Mouse (Mus musculus): Measurements from ENCODE around the gene Tmem97. TPM values are rescaled to one million over a fixed set of nuclear protein-coding genes. Genes with fewer than 3 reads are reported as not detected.

The Tmem97 gene
- total RNA-seq, 4 experiments from 2014 or later: 12.9 to 16.4 (median 15.1) TPM

DNA sequence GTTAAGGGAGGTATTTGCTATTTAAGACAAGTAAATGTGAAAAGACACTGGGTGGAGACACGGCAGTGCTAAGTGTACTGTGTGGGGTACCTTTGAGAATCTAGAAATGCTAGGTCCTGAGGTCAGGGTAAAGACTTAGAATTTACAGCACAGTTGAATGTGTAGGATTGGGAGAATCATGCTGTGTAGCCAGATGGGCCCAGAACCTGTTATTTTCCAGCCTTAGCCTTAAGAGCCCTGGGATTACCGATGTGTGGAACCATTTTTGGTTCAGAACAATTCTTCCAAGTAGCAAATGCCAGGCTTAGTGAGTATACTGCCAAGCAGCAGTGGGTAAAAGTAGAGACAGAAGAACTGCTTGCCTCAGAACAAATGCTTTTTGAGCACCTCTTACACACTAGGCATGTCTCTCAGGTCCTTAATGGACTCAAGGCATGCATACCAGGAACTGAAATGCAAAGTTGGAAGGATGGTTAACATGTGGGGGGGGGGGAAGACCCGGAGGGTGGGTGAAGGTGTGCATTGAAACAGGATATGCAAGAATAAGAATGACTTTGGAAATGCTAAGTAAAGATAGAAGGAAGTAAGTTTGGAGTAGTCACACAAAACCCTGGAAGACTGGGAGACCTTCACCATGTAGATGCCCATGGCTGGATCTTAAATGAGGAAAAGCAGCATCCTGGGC lies 37.3 kb downstream of the Tmem97 start:
- no peak for DNase-seq (ENCODE audit: low spot score in 2 of 2)

DNA sequence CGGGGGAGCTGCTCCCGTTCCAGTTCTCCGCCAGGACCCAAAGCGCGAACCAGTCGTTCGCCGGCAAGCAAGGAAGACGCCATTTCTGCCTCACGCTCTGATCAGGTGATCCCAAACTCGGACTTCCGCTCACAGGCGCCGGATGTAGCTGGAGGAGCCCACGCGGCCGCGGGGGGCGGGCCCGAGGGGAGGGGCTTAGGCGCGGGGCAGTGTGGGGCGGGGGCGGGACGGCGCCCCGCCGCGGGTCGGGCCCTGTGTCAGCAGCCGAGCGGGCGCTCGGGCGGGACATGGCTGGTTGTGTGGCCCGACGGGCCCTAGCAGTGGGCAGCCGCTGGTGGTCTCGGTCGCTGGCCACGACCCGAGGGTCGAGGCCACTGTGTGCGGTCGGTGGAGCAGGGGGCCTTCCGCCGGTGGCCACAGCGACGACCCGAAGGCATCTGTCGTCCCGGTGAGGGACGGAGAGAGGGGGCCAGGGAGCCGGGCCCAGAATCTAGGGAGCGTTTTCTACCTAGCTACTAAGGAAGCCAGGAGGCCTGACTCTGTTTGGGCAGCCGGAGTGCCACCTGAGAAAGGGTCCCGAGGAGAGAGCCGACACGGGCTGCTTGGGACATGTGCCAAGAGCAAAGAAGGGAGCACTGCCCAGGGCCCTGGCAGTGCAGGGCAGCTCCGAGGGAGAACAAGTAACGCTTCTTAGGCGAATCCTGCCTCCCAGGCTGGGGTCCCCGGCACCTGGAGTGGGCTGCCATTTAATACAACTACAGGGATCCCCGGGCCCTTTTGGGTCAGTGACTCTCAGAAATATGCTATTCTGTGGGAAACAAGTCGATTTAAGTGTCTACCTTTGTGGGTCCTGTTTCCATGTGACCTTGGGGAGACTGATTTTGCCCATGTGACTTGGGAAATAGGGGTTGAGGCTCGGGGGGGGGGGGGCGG lies 38.3 kb downstream of the Tmem97 start, which contains the start of the genes Tmem199 and Poldip2:
Gene Tmem199 (minus strand): TSS at position 148 of the 933 bp plus-strand sequence.
Gene Poldip2 (plus strand): TSS at position 169 of the 933 bp plus-strand sequence.
- peak; percentile 81 to 85 for DNase-seq (ENCODE audit: low spot score in 2 of 2)

DNA sequence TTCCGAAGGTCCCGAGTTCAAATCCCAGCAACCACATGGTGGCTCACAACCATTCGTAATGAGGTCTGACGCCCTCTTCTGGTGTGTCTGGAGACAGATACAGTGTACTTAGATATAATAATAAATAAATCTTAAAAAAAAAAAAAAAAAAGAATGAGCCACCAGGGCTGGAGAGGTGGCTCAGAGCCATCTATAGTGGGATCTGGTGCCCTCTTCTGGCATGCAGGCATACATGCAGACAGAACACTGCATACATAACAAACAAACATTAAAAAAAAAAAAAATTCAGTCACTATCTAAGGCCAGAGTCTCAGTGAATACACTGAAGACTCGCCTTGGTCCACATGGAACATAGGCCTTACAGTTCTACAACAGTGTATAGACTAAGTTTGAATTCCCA lies 41.4 kb downstream of the Tmem97 start:
- no peak for DNase-seq (ENCODE audit: low spot score in 2 of 2)

DNA sequence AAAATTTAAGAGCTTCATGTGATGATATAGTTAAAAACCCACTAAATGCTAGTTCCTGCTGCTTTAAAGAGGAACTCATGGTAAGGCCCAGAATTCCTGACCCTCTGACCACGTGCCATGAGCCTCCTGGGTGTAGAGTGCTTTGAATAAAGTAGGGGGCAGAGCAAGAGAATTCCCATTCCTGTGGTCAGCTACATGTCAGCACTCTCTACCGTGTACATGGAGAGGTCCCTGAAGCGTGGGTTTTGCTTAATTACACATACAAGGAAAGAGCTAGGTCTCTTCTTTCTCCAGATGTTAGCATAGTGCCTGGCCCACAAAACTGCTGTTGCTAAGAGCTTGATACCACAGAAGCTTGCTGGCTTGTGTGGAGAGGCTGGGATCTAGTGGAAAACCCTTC lies 45.1 kb downstream of the Tmem97 start:
- DNase-seq (ENCODE audit: low spot score in 2 of 2): no peak

DNA sequence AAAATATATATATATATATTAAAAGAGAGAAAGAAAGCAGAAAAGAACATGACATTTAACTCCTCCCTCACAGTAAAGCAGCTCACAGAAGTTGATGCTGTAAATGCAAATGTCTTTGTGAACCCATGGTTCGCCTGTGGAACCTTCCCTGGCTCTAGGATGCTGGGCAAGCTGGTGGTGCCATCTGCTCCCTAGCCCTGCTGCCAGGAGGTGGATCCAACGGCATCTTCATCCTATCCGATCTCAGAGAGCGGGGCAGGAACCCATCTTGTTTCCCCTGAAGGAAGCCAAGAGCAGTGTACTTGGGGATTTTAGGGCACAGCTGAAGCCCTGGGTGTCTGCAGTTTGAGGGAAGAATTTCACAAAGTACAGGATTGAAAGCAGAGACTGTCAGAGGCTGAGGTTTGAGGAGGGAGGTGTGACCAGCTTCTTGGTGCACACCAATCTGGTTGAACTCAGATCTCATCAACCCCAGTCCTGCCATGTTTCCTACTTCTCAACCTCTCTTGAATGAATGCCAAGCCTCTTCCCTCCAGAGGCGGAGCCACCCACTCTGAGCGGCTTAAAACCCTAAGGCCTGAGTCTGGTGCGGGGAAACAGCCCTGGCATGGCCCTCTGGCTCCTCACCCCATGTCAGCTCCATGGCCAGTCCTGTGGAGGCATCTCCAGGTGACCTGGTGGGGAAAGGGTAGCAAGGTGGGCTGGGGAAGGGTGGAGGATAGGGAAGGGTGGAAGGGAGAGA lies 47.5 kb downstream of the Tmem97 start, which contains the start of gene Sebox:
Gene Sebox (plus strand): TSS at position 539 of the 742 bp plus-strand sequence.
- peak; percentile 56 to 62 for DNase-seq (ENCODE audit: low spot score in 2 of 2)

DNA sequence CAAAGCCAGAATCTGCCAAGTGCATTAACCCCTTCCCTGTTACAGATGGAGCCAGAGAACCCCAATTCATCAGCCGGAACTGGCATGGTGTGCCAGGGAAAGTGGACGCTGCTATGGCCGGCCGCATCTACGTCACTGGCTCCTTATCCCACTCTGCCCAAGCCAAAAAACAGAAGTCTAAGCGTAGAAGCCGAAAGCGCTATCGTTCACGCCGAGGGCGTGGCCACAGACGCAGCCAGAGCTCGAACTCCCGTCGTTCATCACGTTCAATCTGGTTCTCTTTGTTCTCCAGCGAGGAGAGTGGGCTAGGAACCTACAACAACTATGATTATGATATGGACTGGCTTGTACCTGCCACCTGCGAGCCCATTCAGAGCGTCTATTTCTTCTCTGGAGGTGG lies 49.0 kb downstream of the Tmem97 start:
- no peak for DNase-seq (ENCODE audit: low spot score in 2 of 2)

DNA sequence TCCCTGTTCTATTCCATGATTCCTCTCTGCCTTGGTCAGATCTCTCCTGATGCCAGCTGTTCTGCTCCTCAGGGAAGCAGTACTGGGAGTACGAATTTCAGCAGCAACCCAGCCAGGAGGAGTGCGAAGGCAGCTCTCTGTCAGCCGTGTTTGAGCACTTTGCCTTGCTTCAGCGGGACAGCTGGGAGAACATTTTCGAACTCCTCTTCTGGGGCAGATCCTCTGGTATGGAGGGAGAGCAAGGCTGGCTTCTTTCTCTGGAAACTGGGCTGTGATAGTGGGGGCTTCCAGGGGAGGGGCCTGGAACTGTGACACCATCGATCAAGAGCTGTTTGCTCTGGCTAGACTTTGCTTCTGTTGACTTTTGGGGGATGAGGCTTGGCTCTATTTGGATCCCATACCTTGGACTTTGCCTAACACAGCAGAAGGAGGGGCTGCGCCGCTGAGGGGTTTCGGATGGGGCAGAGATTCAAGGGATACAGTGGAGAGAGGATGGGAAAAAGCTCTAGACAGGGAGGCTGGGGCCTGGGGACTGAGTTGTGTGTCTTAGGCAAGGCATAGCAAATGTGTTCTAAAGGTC lies 49.9 kb downstream of the Tmem97 start:
- no peak for DNase-seq (ENCODE audit: low spot score in 2 of 2)

DNA sequence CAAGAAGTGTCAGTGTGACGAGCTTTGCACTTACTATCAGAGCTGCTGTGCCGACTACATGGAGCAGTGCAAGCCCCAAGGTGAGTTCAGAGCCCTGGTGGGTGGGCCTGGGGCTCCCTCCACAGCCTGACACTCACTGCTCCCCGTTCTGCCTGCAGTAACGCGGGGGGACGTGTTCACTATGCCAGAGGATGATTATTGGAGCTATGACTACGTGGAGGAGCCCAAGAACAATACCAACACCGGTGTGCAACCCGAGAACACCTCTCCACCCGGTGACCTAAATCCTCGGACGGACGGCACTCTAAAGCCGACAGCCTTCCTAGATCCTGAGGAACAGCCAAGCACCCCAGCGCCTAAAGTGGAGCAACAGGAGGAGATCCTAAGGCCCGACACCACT lies 51.0 kb downstream of the Tmem97 start:
- no peak for DNase-seq (ENCODE audit: low spot score in 2 of 2)

DNA sequence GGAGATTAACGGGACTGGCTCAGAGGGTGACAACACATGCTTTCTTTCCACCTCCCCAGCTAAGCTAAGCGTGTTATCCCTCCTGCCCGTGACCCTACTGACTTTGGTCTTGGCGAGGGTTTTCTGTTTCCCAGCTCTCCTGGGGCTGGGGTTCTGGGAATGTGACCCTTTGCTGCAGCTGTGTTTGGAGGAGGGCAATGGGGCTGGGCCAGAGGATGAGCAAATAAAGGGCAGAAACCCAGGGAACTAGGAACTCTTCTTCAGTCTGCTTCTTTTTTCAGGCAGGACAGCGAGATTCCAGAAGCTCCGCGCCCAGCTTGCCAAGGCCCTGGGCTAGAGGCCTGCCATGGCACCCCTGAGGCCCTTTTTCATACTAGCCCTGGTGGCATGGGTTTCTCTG lies 51.6 kb downstream of the Tmem97 start, which contains the start of gene Vtn:
Gene Vtn (plus strand): TSS at position 88 of the 400 bp plus-strand sequence.
- DNase-seq (ENCODE audit: low spot score in 2 of 2): no peak

DNA sequence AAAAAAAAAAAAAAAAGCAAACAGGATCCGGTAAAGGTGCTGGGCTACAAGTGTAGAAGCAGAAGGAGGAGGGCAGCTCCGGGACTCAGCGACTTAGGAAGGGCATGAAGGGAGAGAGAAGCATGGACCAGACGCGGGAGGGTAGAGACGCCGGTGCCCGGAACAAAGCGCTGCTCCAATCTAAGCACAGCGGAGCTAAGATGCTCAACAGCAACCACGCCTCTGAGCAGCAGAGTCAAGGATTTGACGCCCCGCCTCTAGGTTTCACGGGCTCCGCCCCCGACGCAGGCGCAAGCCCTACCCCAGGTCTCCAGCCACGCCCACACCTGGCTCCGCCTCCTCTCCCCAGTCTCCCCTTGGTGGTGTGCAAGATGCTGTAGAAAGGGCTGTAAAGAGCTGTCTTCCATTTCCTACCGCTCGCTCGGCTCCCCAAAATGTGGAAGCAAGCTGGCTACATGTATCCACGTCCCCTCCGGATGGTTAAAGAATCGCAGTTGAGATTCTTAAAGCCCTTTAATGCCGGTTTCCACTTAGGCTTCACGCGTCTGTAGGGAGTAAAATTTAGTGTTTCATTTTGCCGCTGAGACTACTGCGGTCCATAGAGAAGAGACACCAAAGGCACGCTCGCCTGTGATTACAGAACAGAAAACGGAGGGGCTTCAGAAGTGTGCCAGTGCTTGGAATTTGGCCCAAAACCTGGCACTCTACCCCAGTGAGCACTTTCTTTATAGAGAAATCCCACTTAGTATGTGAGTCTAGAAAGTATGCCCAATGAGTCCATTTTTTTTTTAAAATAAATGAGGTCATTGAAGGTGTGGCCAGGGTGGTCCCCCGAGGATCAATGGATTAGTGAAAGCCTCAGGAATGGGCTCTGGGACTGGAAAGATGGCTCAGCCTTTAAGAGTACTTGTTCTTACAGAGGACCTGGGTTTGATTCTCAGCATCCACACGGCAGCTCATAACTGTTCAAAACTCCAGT lies 52.7 kb downstream of the Tmem97 start, which contains the start of gene Sarm1:
Gene Sarm1 (minus strand): TSS at position 211 of the 979 bp plus-strand sequence.
- peak; percentile 93 to 94 for DNase-seq (ENCODE audit: low spot score in 2 of 2)

DNA sequence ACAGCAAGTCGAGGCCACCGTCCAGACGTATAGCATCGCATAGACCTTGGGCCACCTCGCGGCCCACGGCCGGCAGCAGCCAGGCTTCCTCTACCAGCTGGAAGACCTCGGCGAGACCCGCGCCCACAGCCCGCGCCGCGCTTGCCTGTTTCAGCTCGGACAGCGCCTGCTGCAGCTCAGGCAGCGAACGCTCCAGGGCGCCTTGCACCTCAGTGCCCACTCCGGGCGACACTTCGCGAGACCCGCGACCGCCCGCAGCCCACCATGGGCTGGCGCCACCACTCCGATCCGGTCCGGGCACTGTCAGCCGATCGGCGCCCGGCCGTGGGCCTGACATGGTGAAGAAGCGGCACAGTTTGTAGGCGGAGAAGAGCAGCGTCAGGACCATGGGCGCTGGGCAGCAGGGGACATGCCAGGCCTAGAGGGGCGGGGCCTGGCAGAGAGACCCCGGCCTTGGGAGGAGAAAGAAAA lies 53.5 kb downstream of the Tmem97 start:
- peak in 1 of 2 experiments; percentile 35 for DNase-seq (ENCODE audit: low spot score in 2 of 2)

DNA sequence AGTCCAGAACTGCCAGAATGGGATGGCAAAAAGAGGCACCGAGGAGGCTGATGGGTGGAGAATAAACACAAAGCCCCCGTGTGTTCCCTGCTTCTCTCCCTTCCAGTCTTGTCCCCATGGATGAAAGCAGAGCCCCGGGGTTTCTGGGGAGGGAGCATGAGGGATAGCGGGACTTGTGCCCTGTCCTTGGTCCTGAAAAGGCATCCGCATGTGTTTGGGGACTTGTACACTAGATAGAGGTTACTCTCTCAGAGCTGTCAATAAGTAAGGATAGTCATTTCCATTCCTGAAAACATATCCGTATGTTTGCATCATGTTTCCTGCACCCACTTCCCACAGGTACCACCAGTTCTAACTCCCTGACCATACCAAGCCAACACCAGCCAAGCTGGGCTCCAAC lies 54.7 kb downstream of the Tmem97 start:
- DNase-seq (ENCODE audit: low spot score in 2 of 2): no peak

Other genes with a start within 250 kb of the Tmem97 start
- gene Spag5, start 249.2 kb downstream of the Tmem97 start, total RNA-seq (2022): 1 to 10 TPM; 5.8 to 9.4 (median 7.1) TPM
- 1,000 to 10,000 TPM in 1 of 4 experiments, 100 to 1,000 TPM in 3; 734 to 1,027 (median 804) TPM for gene Aldoc, start 227.8 kb downstream of the Tmem97 start, total RNA-seq (2022)
- gene Pigs, start 222.4 kb downstream of the Tmem97 start, total RNA-seq (2022): 10 to 100 TPM; 58.9 to 64.6 (median 62.2) TPM
- 10 to 100 TPM; 30.9 to 37.3 (median 34.9) TPM for gene Unc119, start 207.3 kb downstream of the Tmem97 start, total RNA-seq (2022)
- under 1 TPM in 1 of 4 experiments, not detected in 3; 0.10 TPM for gene Foxn1, start 164.2 kb downstream of the Tmem97 start, total RNA-seq (2022)
- gene Slc13a2, start 128.6 kb downstream of the Tmem97 start, total RNA-seq (2022): not detected
- 10 to 100 TPM in 3 of 4 experiments, 1 to 10 TPM in 1; 8.1 to 16.1 (median 11.1) TPM for gene Slc46a1, start 85.1 kb downstream of the Tmem97 start, total RNA-seq (2022)
- 10 to 100 TPM; 32.9 to 40.8 (median 37.7) TPM for gene Sarm1, start 53.0 kb downstream of the Tmem97 start, total RNA-seq (2022)
- gene Vtn, start 51.7 kb downstream of the Tmem97 start, total RNA-seq (2022): 10 to 100 TPM; 66.0 to 84.5 (median 78.0) TPM
- 1 to 10 TPM; 2.4 to 4.8 (median 4.0) TPM for gene Sebox, start 47.3 kb downstream of the Tmem97 start, total RNA-seq (2022)
- 10 to 100 TPM; 46.7 to 52.3 (median 49.9) TPM for gene Tmem199, start 38.6 kb downstream of the Tmem97 start, total RNA-seq (2022)
- gene Poldip2, start 38.6 kb downstream of the Tmem97 start, total RNA-seq (2022): 100 to 1,000 TPM; 106 to 123 (median 116) TPM
- 10 to 100 TPM; 29.9 to 32.6 (median 30.7) TPM for gene Tnfaip1, start 14.4 kb downstream of the Tmem97 start, total RNA-seq (2022)
- 10 to 100 TPM; 68.0 to 73.9 (median 73.6) TPM for gene Ift20, start 14.4 kb downstream of the Tmem97 start, total RNA-seq (2022)
- gene Nlk, start 146.6 kb upstream of the Tmem97 start, total RNA-seq (2022): 10 to 100 TPM; 37.1 to 48.0 (median 44.3) TPM
- gene Ccnq, start 201.0 kb upstream of the Tmem97 start, total RNA-seq (2022): 10 to 100 TPM; 19.7 to 21.4 (median 20.0) TPM